Mouse (Mus musculus) lung, embryonic 16.5 days (tissue): ENCODE data around the gene Gm20708. TPM values are rescaled to one million over a fixed set of nuclear protein-coding genes. Genes with fewer than 3 reads are reported as not detected.

ENCODE experiments used
- ATAC-seq: fragments of 200-750 bp; cut with Nextera tagmentation; 2 replicates; pipeline ENCODE4 v1.8.0; 2017; ENCODE audit warnings: low read depth, mild to moderate bottlenecking, moderate library complexity
- H3K27ac ChIP-seq: fragments of 300-500 bp; sonication (generic); 2 replicates; pipeline ENCODE4 v1.5.1; 2014; ENCODE audit warnings: mild to moderate bottlenecking, control low read depth, low read length
- H3K27me3 ChIP-seq: fragments of 300-500 bp; sonication (generic); 2 replicates; pipeline ENCODE4 v1.6.1; 2014; ENCODE audit warnings: low read depth, low read length, mixed read lengths; ENCODE audit not compliant: control insufficient read depth, insufficient read depth
- H3K36me3 ChIP-seq: fragments of 300-500 bp; sonication (generic); 2 replicates; pipeline ENCODE4 v1.6.1; 2014; ENCODE audit warnings: low read length; ENCODE audit not compliant: control insufficient read depth, insufficient read depth
- H3K4me1 ChIP-seq: fragments of 300-500 bp; sonication (generic); replicated peaks from 2 replicates; pipeline ENCODE4 v1.6.1; 2014; ENCODE audit warnings: low read length, mixed read lengths; ENCODE audit not compliant: control insufficient read depth, insufficient read depth
- H3K4me2 ChIP-seq: fragments of 300-500 bp; sonication (generic); 2 replicates; pipeline ENCODE4 v1.6.1; 2014; ENCODE audit warnings: low read depth, low read length, control low read depth
- H3K4me3 ChIP-seq: fragments of 300-500 bp; sonication (generic); 2 replicates; pipeline ENCODE4 v1.5.1; 2014; ENCODE audit warnings: mild to moderate bottlenecking, low read length, control low read depth
- H3K9ac ChIP-seq: fragments of 300-500 bp; sonication (generic); 2 replicates; pipeline ENCODE4 v1.6.1; 2014; ENCODE audit warnings: low read length, control low read depth
- H3K9me3 ChIP-seq: fragments of 300-500 bp; sonication (generic); 2 replicates; pipeline ENCODE4 v1.6.1; 2016; ENCODE audit warnings: low read length; ENCODE audit not compliant: control insufficient read depth
- WGBS: fragments of 180-500 bp; shearing (Covaris S2); extraction: QIAGEN DNeasy Blood & Tissue Kit; methylation state at CpG from one replicate; pipeline ENCODE4 v1.1.7; 2014; 5-methylcytosine and 5-hydroxymethylcytosine counted together
- polyA plus RNA-seq: library from polyadenylated mRNA; unstranded; fragments of >200 nt; fragmentation: Nextera tagmentation; extraction: Ambion mirVana; gene quantifications from 2 replicates; pipeline ENCODE4 v1.2.1, GENCODE M21; 2015

The Gm20708 gene
- polyA plus RNA-seq, 1 experiment from 2014 or later = 0.14 TPM

GRCm38 (mm10) chr11:117857462-117857861, 48.0 kb downstream of the Gm20708 start:
- no peak for ATAC-seq
- Histone ChIP-seq H3K4me1 (no peaks in the 10 kb centered on the region), H3K9ac (no peak overlapping the region), H3K4me3 (no peak overlapping the region), H3K36me3 (peaks cover 36% of the 10 kb centered on the region), H3K4me2 (no peak overlapping the region), H3K27me3 (peaks cover 27% of the 10 kb centered on the region), H3K9me3 (no peaks in the 10 kb centered on the region), H3K27ac (no peak overlapping the region)
- 92% methylated on average over 10 of the region's 10 CpGs for WGBS

DNA sequence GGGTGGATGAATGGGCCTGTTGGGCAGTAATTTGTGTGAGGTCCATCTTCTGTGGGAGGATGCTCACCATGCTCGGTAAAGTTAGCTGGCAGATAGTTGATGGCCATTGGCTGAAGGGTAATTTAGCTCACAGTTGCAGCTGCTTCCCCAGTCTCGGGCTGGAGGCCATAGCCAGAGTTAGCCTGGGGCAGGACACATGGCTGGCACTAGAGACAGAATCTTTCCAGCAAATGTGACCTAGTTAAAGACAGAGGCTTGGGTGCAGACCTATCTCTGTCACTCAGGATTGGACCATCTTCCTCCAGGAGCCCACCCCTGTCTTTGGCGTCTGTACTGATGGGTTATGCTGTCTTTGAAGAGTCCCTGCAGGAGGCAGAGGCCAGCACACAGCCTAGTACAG, 48.9 kb downstream of the Gm20708 start:
- no peaks in the 10 kb centered on the region for H3K9me3 ChIP-seq
- H3K4me3 ChIP-seq = no peak overlapping the region
- 57% methylated on average over 3 of the region's 3 CpGs for WGBS
- H3K9ac ChIP-seq = no peak overlapping the region
- H3K4me2 ChIP-seq = no peak overlapping the region
- peaks cover 29% of the 10 kb centered on the region for H3K36me3 ChIP-seq
- peaks cover 27% of the 10 kb centered on the region for H3K27me3 ChIP-seq
- no peak overlapping the region for H3K27ac ChIP-seq
- no peak for ATAC-seq
- no peaks in the 10 kb centered on the region for H3K4me1 ChIP-seq

DNA sequence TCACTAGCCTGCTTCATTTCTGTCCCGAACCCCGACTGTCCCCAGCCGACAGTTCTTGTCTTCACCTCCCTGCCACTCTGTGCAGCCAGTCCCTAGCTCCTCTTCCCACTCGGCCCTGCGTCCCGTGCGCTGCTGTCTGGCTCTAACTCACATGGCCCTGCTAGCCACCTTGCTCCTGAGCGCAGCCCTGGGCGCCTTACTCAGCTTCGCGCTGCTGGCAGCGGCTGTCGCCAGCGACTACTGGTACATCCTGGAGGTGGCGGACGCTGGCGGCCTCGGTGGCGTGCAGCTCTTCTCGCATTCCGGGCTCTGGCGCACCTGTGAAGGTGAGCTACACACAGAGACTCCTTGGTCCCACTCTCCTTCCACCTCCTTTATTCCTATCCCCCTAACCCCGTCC, 51.1 kb downstream of the Gm20708 start, which contains the start of gene Tmem235:
Gene Tmem235 (plus strand): TSS at position 152 of the 400 bp plus-strand sequence.
- H3K4me2 ChIP-seq = no peak within 1 kb of the TSS
- H3K9me3 ChIP-seq = no peaks in the 10 kb centered on the region
- peaks cover 20% of the 10 kb centered on the region for H3K36me3 ChIP-seq
- ATAC-seq = no peak
- H3K27me3 ChIP-seq = peaks cover 27% of the 10 kb centered on the region
- no peak within 1 kb of the TSS for H3K27ac ChIP-seq
- no peak within 1 kb of the TSS for H3K9ac ChIP-seq
- 6% methylated on average over 23 of the region's 23 CpGs for WGBS
- no peak within 1 kb of the TSS for H3K4me3 ChIP-seq
- no peaks in the 10 kb centered on the region for H3K4me1 ChIP-seq

GRCm38 (mm10) chr11:117863174-117863856, 53.8 kb downstream of the Gm20708 start:
- Histone ChIP-seq H3K27ac (no peak overlapping the region), H3K4me2 (no peak overlapping the region), H3K27me3 (peaks cover 27% of the 10 kb centered on the region), H3K9me3 (no peaks in the 10 kb centered on the region), H3K4me3 (no peak overlapping the region), H3K9ac (no peak overlapping the region), H3K4me1 (no peaks in the 10 kb centered on the region), H3K36me3 (no peaks in the 10 kb centered on the region)
- 40% methylated on average over 11 of the region's 11 CpGs for WGBS
- no peak for ATAC-seq

DNA sequence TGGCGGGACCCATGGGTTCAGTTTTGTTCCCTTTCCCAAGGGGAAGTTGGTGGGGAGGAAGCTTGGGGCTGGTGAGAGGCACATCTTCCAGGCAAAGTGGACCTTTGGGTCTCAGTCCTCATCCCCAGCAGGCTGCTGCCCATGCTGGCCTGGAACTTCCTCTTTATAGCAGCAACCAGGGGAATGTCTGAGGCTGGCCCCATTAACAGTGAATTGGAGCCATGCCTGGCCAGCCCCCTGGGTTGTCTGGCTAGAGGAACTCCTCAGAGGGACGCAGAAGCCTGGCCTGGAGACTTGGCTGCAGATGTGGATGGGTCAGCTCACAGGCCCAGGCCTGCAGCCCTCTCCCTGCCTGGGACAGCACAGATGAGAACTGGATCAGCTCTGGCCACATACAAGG, 55.3 kb downstream of the Gm20708 start:
- Histone ChIP-seq H3K4me2 (no peak overlapping the region), H3K9ac (no peak overlapping the region)
- WGBS = 59% methylated on average over 2 of the region's 2 CpGs

DNA sequence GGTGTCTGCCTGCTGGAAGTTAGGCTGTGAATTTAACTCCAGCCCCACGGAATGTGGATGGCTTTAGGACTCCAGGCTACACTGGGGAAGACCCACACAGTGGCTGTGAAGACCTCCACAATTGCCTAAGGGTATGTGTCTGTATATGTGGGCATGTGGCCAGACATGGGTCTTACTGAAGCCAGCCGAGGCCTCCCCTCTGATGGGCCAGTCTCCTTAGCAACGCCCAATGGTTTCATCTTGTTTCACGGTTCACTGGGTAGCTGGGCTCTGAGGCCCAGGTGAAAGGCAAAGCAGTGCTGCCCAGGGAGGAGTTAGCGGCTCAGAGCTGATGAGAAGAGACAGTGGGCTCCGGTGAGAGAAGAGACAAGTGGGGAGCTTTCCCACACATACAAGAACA, 56.5 kb downstream of the Gm20708 start:
- Histone ChIP-seq H3K4me2 (no peak overlapping the region), H3K9me3 (no peaks in the 10 kb centered on the region), H3K36me3 (no peaks in the 10 kb centered on the region), H3K27ac (no peak overlapping the region), H3K27me3 (peaks cover 3% of the 10 kb centered on the region; the same call in 1 of the 2 replicates), H3K4me3 (no peak overlapping the region), H3K4me1 (no peaks in the 10 kb centered on the region), H3K9ac (no peak overlapping the region)
- WGBS = 39% methylated on average over 6 of the region's 6 CpGs
- ATAC-seq = no peak

More for the DNA sequence above, 55.3 kb downstream of the Gm20708 start:
- Histone ChIP-seq H3K4me1 (no peaks in the 10 kb centered on the region), H3K9me3 (no peaks in the 10 kb centered on the region), H3K4me3 (no peak overlapping the region), H3K27ac (no peak overlapping the region), H3K36me3 (no peaks in the 10 kb centered on the region), H3K27me3 (peaks cover 14% of the 10 kb centered on the region)
- no peak for ATAC-seq

- peak; percentile 26 for ATAC-seq
- H3K9me3 ChIP-seq = no peaks in the 10 kb centered on the region
- no peak overlapping the region for H3K9ac ChIP-seq
- 38% methylated on average over 12 of the region's 12 CpGs for WGBS
- H3K36me3 ChIP-seq = no peaks in the 10 kb centered on the region
- H3K4me2 ChIP-seq = no peak overlapping the region
- H3K4me3 ChIP-seq = no peak overlapping the region
- no peak overlapping the region for H3K27ac ChIP-seq
- H3K4me1 ChIP-seq = peaks cover 12% of the 10 kb centered on the region; the same call in 1 of the 2 replicates
- H3K27me3 ChIP-seq = no peaks in the 10 kb centered on the region
Measured at GRCm38 (mm10) chr11:117870688-117871365, 61.4 kb downstream of the Gm20708 start.

DNA sequence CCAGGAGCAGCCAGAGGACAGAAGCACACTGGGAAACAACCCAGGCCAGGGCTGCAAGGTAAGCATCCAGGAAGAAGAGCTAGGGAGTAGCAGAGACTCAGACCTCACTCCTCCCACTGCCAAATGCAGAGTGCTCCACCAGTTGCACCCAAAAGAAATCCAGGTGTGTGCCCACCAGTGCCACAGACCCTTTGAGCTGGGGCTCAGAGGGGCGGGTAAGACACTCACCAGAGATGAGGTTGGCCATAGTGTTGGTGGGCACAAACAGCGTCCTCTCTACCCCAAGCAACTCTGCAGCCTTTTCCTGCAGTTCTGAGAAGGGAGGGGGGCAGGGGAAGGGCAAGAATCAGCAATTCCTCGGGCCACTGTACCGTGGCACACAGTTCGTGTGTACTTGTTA, 61.9 kb downstream of the Gm20708 start:
- no peaks in the 10 kb centered on the region for H3K36me3 ChIP-seq
- ATAC-seq = no peak
- H3K4me2 ChIP-seq = no peak overlapping the region
- no peaks in the 10 kb centered on the region for H3K27me3 ChIP-seq
- no peak overlapping the region for H3K27ac ChIP-seq
- no peaks in the 10 kb centered on the region for H3K9me3 ChIP-seq
- no peak overlapping the region for H3K9ac ChIP-seq
- peaks cover 12% of the 10 kb centered on the region; the same call in 1 of the 2 replicates for H3K4me1 ChIP-seq
- H3K4me3 ChIP-seq = no peak overlapping the region
- 61% methylated on average over 5 of the region's 5 CpGs for WGBS

- no peak overlapping the region for H3K27ac ChIP-seq
- 59% methylated on average over 12 of the region's 12 CpGs for WGBS
- ATAC-seq = no peak
- no peak overlapping the region for H3K4me3 ChIP-seq
- no peak overlapping the region for H3K9ac ChIP-seq
- no peaks in the 10 kb centered on the region for H3K27me3 ChIP-seq
- no peaks in the 10 kb centered on the region for H3K9me3 ChIP-seq
- H3K36me3 ChIP-seq = no peaks in the 10 kb centered on the region
- H3K4me2 ChIP-seq = peak overlapping the region; percentile 99; the same call in 1 of the 2 replicates
- H3K4me1 ChIP-seq = peaks cover 12% of the 10 kb centered on the region; the same call in 1 of the 2 replicates
Measured at GRCm38 (mm10) chr11:117871911-117872584, 62.6 kb downstream of the Gm20708 start.
